Mouse (Mus musculus): ENCODE data around the gene Nup43. TPM values are rescaled to one million over a fixed set of nuclear protein-coding genes. Genes with fewer than 3 reads are reported as not detected.

Nup43 gene
- polyA plus RNA-seq, 1 experiment from 2014 or later, result 57.2 TPM

DNA sequence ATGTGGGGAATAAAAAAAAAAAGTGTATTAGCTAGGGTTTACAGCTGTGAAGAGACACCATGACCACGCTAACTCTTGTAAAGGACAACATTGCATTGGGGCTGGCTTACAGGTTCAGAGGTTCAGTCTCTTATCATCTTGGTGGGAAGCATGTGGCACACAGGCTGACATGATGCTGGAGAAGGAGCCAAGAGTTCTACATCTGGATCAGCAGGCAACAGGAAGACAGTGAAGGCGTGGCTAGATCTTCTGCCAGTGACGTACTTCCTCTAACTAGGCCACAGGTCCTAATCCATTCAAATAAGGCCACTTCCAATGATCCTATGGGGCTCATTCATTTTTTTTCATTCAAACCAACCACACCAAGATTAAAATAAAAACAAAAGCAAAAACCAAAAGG lies 32.8 kb downstream of the Nup43 start:
- Histone ChIP-seq H3K27ac (no peak overlapping the region), H3K27me3 (no peaks in the 10 kb centered on the region), H3K4me3 (no peak overlapping the region), H3K36me3 (peaks cover 80% of the 10 kb centered on the region), H3K9me3 (no peaks in the 10 kb centered on the region), H3K4me2 (no peak overlapping the region), H3K4me1 (no peaks in the 10 kb centered on the region), H3K9ac (no peak overlapping the region)
- WGBS, result 73% methylated on average over 3 of the region's 3 CpGs
- ATAC-seq (ENCODE audit: borderline replicate concordance, extremely low read depth, low FRiP score, low TSS enrichment), result no peak

DNA sequence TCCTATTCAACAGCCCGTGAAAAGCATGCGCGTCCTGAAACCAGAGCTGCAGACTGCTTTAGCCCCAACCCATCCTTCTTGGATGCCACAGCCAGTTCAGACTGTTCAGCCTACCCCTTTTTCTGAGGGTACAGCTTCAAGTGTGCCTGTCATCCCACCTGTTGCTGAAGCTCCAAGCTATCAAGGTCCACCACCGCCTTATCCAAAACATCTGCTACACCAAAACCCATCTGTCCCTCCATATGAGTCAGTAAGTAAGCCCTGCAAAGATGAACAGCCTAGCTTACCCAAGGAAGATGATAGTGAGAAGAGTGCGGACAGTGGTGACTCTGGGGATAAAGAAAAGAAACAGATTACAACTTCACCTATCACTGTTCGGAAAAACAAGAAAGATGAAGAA lies 35.3 kb downstream of the Nup43 start:
- Histone ChIP-seq H3K4me1 (no peaks in the 10 kb centered on the region), H3K27me3 (no peaks in the 10 kb centered on the region), H3K9ac (no peak overlapping the region), H3K27ac (no peak overlapping the region), H3K4me2 (no peak overlapping the region), H3K36me3 (peaks cover 81% of the 10 kb centered on the region), H3K9me3 (no peaks in the 10 kb centered on the region), H3K4me3 (no peak overlapping the region)
- ATAC-seq (ENCODE audit: borderline replicate concordance, extremely low read depth, low FRiP score, low TSS enrichment), result no peak
- WGBS, result 93% methylated on average over 6 of the region's 6 CpGs

DNA sequence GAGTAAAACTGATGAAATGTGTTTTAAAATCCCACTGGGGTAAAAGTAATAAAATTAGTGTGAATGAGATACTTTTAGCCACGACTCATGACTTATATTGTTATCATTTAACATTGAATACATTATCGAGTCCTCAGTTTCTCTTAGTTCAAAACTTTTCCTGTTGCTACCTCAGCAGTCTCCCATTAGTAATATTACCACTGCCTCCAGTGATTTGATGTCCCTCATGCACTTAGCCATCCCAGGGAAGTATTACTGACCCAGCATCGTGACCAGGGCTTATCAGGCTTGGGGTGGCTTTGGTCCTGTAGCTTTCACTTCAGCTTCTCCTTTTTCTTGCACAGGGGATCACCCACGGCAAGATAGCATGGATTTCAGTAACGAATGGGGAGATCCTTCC lies 42.8 kb downstream of the Nup43 start:
- Histone ChIP-seq H3K4me2 (no peak overlapping the region), H3K36me3 (peaks cover 72% of the 10 kb centered on the region), H3K9me3 (no peaks in the 10 kb centered on the region), H3K4me3 (no peak overlapping the region), H3K9ac (no peak overlapping the region), H3K27ac (no peak overlapping the region), H3K27me3 (no peaks in the 10 kb centered on the region), H3K4me1 (no peaks in the 10 kb centered on the region)
- no peak for ATAC-seq (ENCODE audit: borderline replicate concordance, extremely low read depth, low FRiP score, low TSS enrichment)
- WGBS, result 88% methylated on average over 5 of the region's 5 CpGs

DNA sequence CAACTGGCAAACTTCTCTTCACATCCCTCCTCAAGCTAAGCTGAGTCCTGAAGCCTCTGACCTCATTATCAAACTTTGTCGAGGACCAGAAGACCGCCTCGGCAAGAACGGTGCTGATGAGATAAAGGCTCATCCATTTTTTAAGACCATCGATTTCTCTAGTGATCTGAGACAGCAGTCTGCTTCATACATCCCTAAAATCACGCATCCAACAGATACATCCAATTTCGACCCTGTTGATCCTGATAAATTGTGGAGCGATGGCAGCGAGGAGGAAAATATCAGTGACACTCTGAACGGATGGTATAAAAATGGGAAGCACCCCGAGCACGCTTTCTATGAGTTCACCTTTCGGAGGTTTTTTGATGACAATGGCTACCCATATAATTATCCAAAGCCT lies 45.2 kb downstream of the Nup43 start:
- Histone ChIP-seq H3K9ac (no peak overlapping the region), H3K27me3 (no peaks in the 10 kb centered on the region), H3K9me3 (no peaks in the 10 kb centered on the region), H3K4me3 (no peak overlapping the region), H3K36me3 (peaks cover 57% of the 10 kb centered on the region), H3K27ac (no peak overlapping the region), H3K4me1 (no peaks in the 10 kb centered on the region), H3K4me2 (no peak overlapping the region)
- WGBS, result 91% methylated on average over 13 of the region's 13 CpGs
- ATAC-seq (ENCODE audit: borderline replicate concordance, extremely low read depth, low FRiP score, low TSS enrichment), result no peak

DNA sequence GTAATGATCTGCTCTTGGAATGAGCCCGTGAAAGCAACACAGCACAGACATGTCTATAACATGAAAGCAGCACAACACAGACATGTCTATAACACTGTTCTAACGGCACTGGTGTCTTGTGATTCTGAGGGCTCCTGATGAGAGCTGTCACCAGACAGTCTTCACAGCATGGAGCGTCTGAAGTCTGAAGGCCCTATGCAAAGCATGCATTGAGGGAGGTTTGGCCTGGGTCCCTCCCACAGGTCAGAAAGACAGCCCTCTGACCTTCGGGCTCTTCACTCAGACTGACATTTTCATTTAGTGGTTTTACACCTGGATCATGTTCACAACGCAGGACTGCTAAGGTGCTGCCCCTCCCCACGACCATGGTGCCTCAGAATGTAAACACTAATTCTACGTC lies 47.8 kb downstream of the Nup43 start:
- H3K4me1 ChIP-seq, result no peaks in the 10 kb centered on the region
- H3K27ac ChIP-seq, result no peak overlapping the region
- no peak overlapping the region for H3K9ac ChIP-seq
- peaks cover 37% of the 10 kb centered on the region for H3K36me3 ChIP-seq
- WGBS, result 68% methylated on average over 7 of the region's 7 CpGs
- H3K27me3 ChIP-seq, result no peaks in the 10 kb centered on the region
- H3K4me3 ChIP-seq, result no peak overlapping the region
- no peaks in the 10 kb centered on the region for H3K9me3 ChIP-seq
- no peak overlapping the region for H3K4me2 ChIP-seq
- ATAC-seq (ENCODE audit: borderline replicate concordance, extremely low read depth, low FRiP score, low TSS enrichment), result no peak

GRCm38 (mm10) chr10:7725751-7726500 lies 58.6 kb downstream of the Nup43 start, which contains the start of gene Katna1:
Gene Katna1, plus strand, starts transcription at chr10:7726000.
- peak; percentile 99 for ATAC-seq (ENCODE audit: borderline replicate concordance, extremely low read depth, low FRiP score, low TSS enrichment)
- under 1% methylated on average over 49 of the region's 49 CpGs for WGBS

DNA sequence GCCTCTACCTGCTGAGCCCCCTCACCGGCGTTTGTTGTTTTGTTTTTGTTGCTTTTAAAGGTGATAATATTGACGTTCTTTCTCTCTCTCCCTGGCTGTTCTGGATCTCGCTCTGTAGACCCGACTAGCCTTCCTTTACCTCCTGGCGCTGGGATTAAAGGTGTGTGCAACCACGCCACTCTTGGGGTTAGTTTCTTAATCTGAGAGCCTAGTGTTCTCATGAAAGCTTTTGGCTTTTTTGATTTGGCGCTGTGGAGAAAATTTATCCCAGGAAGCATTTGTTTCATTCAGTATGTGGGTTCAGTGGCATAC lies 59.2 kb downstream of the Nup43 start:
- ATAC-seq (ENCODE audit: borderline replicate concordance, extremely low read depth, low FRiP score, low TSS enrichment), result no peak
- Histone ChIP-seq H3K36me3 (no peaks in the 10 kb centered on the region), H3K27me3 (no peaks in the 10 kb centered on the region), H3K9me3 (no peaks in the 10 kb centered on the region), H3K9ac (peak overlapping the region; percentile 66), H3K4me1 (peaks cover 9% of the 10 kb centered on the region), H3K27ac (peak overlapping the region; percentile 66), H3K4me2 (peak overlapping the region; percentile 79), H3K4me3 (peak overlapping the region; percentile 92)
- WGBS, result 0% methylated on average over 8 of the region's 8 CpGs

More at GRCm38 (mm10) chr10:7725751-7726500, 58.6 kb downstream of the Nup43 start, which contains the start of gene Katna1:
- peaks cover 9% of the 10 kb centered on the region for H3K4me1 ChIP-seq
- H3K27me3 ChIP-seq, result no peaks in the 10 kb centered on the region
- peak within 1 kb of the TSS; percentile 92 for H3K4me3 ChIP-seq
- H3K4me2 ChIP-seq, result peak within 1 kb of the TSS; percentile 79
- H3K9me3 ChIP-seq, result no peaks in the 10 kb centered on the region
- H3K9ac ChIP-seq, result peak within 1 kb of the TSS; percentile 66
- peak within 1 kb of the TSS; percentile 66 for H3K27ac ChIP-seq
- H3K36me3 ChIP-seq, result no peaks in the 10 kb centered on the region

DNA sequence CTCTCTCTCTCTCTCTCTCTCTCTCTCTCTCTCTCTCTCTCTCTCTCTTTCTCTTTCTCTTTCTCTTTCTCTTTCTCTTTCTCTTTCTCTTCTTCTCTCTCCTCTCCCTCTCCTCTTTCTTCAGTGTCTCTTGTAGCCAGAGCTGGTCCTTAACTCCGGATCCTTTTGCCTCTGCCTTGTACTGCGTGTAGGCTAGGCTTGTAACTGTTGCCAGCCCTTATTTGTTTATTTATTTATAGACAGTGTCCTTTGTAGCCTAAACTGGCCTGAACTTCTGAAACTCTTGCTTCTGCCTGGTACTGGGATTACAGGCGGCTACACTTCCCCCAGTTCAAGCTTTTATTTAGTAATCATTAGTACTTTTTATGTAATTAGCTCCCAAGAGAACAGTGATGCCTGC lies 59.7 kb downstream of the Nup43 start:
- Histone ChIP-seq H3K36me3 (no peaks in the 10 kb centered on the region), H3K4me1 (peaks cover 9% of the 10 kb centered on the region), H3K4me3 (peak overlapping the region; percentile 92), H3K27me3 (no peaks in the 10 kb centered on the region), H3K27ac (no peak overlapping the region), H3K9ac (peak overlapping the region; percentile 16), H3K4me2 (peak overlapping the region; percentile 79), H3K9me3 (no peaks in the 10 kb centered on the region)
- no peak for ATAC-seq (ENCODE audit: borderline replicate concordance, extremely low read depth, low FRiP score, low TSS enrichment)
- WGBS, result 17% methylated on average over 3 of the region's 3 CpGs

Other genes starting within 250 kb of the Nup43 start
- gene Ulbp1, start 193.9 kb upstream of the Nup43 start, polyA plus RNA-seq (2015; fragmentation: Nextera tagmentation; extraction: Ambion mirVana), result 9.4 and 10.9 TPM in 2 replicates
- gene Lrp11, start 77.7 kb upstream of the Nup43 start, polyA plus RNA-seq (2015; fragmentation: Nextera tagmentation; extraction: Ambion mirVana), result 4.7 and 5.1 TPM in 2 replicates
- gene Pcmt1, start 13.6 kb downstream of the Nup43 start, polyA plus RNA-seq (2015; fragmentation: Nextera tagmentation; extraction: Ambion mirVana), result 122 and 128 TPM in 2 replicates
- 7.1 and 7.4 TPM in 2 replicates for gene Lats1, start 13.7 kb downstream of the Nup43 start, polyA plus RNA-seq (2015; fragmentation: Nextera tagmentation; extraction: Ambion mirVana)
- gene Katna1, start 58.5 kb downstream of the Nup43 start, polyA plus RNA-seq (2015; fragmentation: Nextera tagmentation; extraction: Ambion mirVana), result 53.5 and 54.4 TPM in 2 replicates
- gene Ginm1, start 125.3 kb downstream of the Nup43 start, polyA plus RNA-seq (2015; fragmentation: Nextera tagmentation; extraction: Ambion mirVana), result 87.7 and 88.8 TPM in 2 replicates
- gene Ppil4, start 125.4 kb downstream of the Nup43 start, polyA plus RNA-seq (2015; fragmentation: Nextera tagmentation; extraction: Ambion mirVana), result 37.5 and 39.0 TPM in 2 replicates
- gene Zc3h12d, start 165.0 kb downstream of the Nup43 start, polyA plus RNA-seq (2015; fragmentation: Nextera tagmentation; extraction: Ambion mirVana), result 0.14 and 0.23 TPM in 2 replicates